Mouse (Mus musculus) bone marrow, adult 2 months (tissue): ENCODE results near the gene BC048671. TPM values are rescaled to one million over a fixed set of nuclear protein-coding genes. Genes with fewer than 3 reads are reported as not detected.

Source experiments
- H3K27ac ChIP-seq: fragments of 200-500 bp; 2 replicates; pipeline ENCODE4 v1.5.1; 2012; ENCODE audit warnings: low read depth, mild to moderate bottlenecking, control low read depth, inconsistent platforms, low read length; ENCODE audit not compliant: control insufficient read depth, poor library complexity, insufficient read depth
- H3K4me1 ChIP-seq: fragments of 200-500 bp; 2 replicates; pipeline ENCODE4 v1.6.1; 2011; ENCODE audit warnings: low read length; ENCODE audit not compliant: control insufficient read depth, insufficient read depth
- H3K4me3 ChIP-seq: fragments of 200-500 bp; replicated peaks from 2 replicates; pipeline ENCODE3; 2011; ENCODE audit warnings: mild to moderate bottlenecking, low read depth, low read length, control low read depth; ENCODE audit not compliant: control insufficient read depth
- CTCF ChIP-seq: fragments of 200-500 bp; IDR thresholded peaks from 2 replicates; pipeline ENCODE4 v1.5.1; 2011; ENCODE audit warnings: low read length, control low read depth; ENCODE audit not compliant: control insufficient read depth, insufficient read depth
- POLR2A ChIP-seq: fragments of 200-500 bp; IDR thresholded peaks from 2 replicates; pipeline ENCODE4 v1.6.1; 2011; ENCODE audit warnings: low read depth, mild to moderate bottlenecking, control low read depth, low read length, borderline replicate concordance; ENCODE audit not compliant: control insufficient read depth
- WGBS: fragments of 180-500 bp; shearing (Covaris S2); methylation state at CpG from one replicate; pipeline ENCODE4 v1.1.7; 2018; 5-methylcytosine and 5-hydroxymethylcytosine counted together
- polyA plus RNA-seq: library from polyadenylated mRNA; stranded (reverse); fragments of >200 nt; gene quantifications from 2 replicates; pipeline ENCODE4 v1.2.4, GENCODE M21; 2011; ENCODE audit warnings: low replicate concordance; ENCODE audit not compliant: missing spikeins, insufficient read depth, insufficient read length

BC048671 gene
- polyA plus RNA-seq: not detected in 2 replicates

- WGBS: 84% methylated on average over 1 of the region's 1 CpGs
- no peak within 1 kb of the TSS for H3K27ac ChIP-seq
- no peak for TF ChIP-seq POLR2A
- no peak for TF ChIP-seq CTCF
- H3K4me1 ChIP-seq: no peaks in the 10 kb centered on the region; the same call in 1 of the 2 replicates
- no peak within 1 kb of the TSS for H3K4me3 ChIP-seq
Observed at GRCm38 (mm10) chr6:90300919-90301318, at the start of gene BC048671. Gene BC048671 (plus strand): TSS chr6:90301219.

DNA sequence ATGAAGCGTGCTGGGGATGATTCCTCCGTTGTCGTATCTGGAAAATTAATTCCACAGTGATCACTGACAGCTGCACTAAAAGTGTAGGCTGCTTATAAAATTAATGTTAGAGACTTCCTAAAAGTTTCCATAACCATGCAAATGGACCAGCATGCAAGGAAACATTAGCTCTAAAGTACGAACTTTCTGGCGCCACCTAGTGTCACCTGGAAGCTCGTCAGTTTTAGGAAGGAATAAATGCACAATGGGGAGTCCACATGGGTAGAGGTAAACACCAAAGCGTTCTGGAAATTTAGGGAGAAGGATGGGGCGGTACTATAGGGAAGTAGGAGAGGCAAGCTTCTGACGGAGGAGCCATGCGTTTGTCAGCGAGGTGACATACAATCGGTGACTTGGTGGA, 12.8 kb upstream of the BC048671 start:
- Histone ChIP-seq H3K27ac (no peak overlapping the region), H3K4me3 (no peak overlapping the region), H3K4me1 (no peaks in the 10 kb centered on the region)
- no peak for TF ChIP-seq CTCF
- TF ChIP-seq POLR2A: no peak
- WGBS: 48% methylated on average over 12 of the region's 12 CpGs

DNA sequence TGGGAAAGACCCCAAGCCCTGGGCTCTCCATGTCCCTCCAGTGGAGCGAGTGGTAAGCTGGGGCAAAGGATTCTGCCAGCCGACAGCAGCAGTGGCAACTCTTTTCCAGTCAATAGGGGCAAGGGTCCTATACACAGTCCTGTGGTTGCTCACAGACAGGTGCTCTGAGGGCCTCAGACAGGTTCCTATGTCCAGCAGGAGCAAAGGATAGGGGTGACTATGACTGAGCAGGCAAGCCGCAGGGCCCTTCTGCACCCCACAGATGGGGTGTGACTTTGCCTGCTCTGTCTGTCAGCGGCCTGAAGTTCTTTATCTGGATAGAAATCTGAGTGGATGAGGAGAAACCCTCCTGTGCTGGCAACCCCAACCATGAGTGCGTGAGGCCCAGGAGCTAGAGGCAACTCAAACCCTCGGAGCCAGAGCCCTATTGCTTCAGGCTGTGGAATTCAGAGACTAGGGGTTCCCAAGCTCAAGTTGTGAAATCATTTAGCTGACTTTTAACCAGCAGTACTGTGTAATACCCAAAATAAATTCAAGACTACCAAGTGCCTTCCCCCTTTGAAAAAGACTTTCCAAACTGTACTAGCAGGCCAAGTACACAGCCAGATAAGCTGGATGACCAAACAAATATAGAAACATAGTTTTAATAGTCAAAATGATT, 5.4 kb downstream of the BC048671 start:
- Histone ChIP-seq H3K4me3 (no peak overlapping the region), H3K27ac (no peak overlapping the region), H3K4me1 (no peaks in the 10 kb centered on the region; the same call in 1 of the 2 replicates)
- TF ChIP-seq POLR2A (no peak), CTCF (no peak)
- 73% methylated on average over 6 of the region's 6 CpGs for WGBS

GRCm38 (mm10) chr6:90308839-90309778, 8.1 kb downstream of the BC048671 start:
- 84% methylated on average over 87 of the region's 87 CpGs for whole genome bisulfite sequencing
- TF ChIP-seq CTCF (no peak), POLR2A (no peak)

GRCm38 (mm10) chr6:90315961-90316360, 14.9 kb downstream of the BC048671 start:
- Histone ChIP-seq H3K27ac (no peak overlapping the region), H3K4me1 (peaks cover 2% of the 10 kb centered on the region; the same call in 1 of the 2 replicates), H3K4me3 (no peak overlapping the region)
- no peak for TF ChIP-seq POLR2A
- TF ChIP-seq CTCF: no peak
- 74% methylated on average over 5 of the region's 5 CpGs for whole genome bisulfite sequencing

More at GRCm38 (mm10) chr6:90308839-90309778, 8.1 kb downstream of the BC048671 start:
- Histone ChIP-seq H3K4me3 (no peak overlapping the region), H3K27ac (no peak overlapping the region), H3K4me1 (no peaks in the 10 kb centered on the region)

GRCm38 (mm10) chr6:90317510-90318258, 16.7 kb downstream of the BC048671 start:
- H3K4me3 ChIP-seq: no peak overlapping the region

DNA sequence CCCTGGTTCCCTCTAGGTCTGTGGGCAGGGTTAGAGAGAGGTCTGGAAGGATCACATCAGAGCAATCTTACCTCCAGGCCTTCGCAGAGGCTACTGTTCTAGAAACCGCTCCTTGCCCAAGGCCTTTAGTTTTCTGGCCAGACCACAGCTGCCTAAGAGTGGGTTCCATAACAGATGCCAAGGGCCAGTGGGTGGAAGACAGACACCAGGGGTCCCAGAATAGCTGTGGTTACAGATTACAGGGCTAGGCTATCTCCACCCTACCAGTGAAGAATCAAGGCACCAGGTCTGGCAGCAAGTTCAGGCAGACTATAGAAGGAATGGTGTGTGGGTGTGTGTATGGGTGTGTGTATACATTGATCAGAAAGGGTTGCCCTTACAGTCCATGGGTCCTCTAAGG, 18.0 kb downstream of the BC048671 start:
- Histone ChIP-seq H3K27ac (peak overlapping the region; percentile 80), H3K4me3 (no peak overlapping the region), H3K4me1 (peaks cover 2% of the 10 kb centered on the region; the same call in 1 of the 2 replicates)
- 60% methylated on average over 2 of the region's 2 CpGs for WGBS
- no peak for TF ChIP-seq POLR2A
- no peak for TF ChIP-seq CTCF

More at GRCm38 (mm10) chr6:90317510-90318258, 16.7 kb downstream of the BC048671 start:
- 58% methylated on average over 2 of the region's 2 CpGs for WGBS
- peaks cover 2% of the 10 kb centered on the region; the same call in 1 of the 2 replicates for H3K4me1 ChIP-seq
- H3K27ac ChIP-seq: no peak overlapping the region; the same call in 1 of the 2 replicates
- TF ChIP-seq CTCF (no peak), POLR2A (no peak)
